Mouse (Mus musculus) ES-E14 (cell line): ENCODE data around the gene Unc5c. TPM values are rescaled to one million over a fixed set of nuclear protein-coding genes. Genes with fewer than 3 reads are reported as not detected.

Source experiments
- DNase-seq: peaks from one replicate; pipeline ENCODE4 v3.0.0-alpha.2; 2013; ENCODE audit warnings: low read depth, low spot score
- H3K27ac ChIP-seq: 2 replicates; pipeline ENCODE4 v1.5.1; 2012; ENCODE audit warnings: low read depth, mild to moderate bottlenecking, low read length, moderate library complexity, mixed read lengths; ENCODE audit not compliant: poor library complexity, insufficient read depth, severe bottlenecking
- H3K36me3 ChIP-seq: 2 replicates; pipeline ENCODE4 v1.6.1; 2012; ENCODE audit warnings: mild to moderate bottlenecking, low read length, moderate library complexity, mixed read lengths; ENCODE audit not compliant: control insufficient read depth, poor library complexity, insufficient read depth, severe bottlenecking
- H3K4me1 ChIP-seq, 2 experiments: fragments of 150-350 bp in 1 of 2; sonication (generic) in 1 of 2; 2 replicates each; pipeline ENCODE4 v1.6.1; 2012; ENCODE audit warnings: low read length in 2 of 2, mild to moderate bottlenecking in 1 of 2, mixed read lengths in 1 of 2; ENCODE audit not compliant: control insufficient read depth in 2 of 2, insufficient read depth in 2 of 2, poor library complexity in 1 of 2
- H3K4me3 ChIP-seq, 2 experiments: fragments of 150-350 bp in 1 of 2; sonication (generic) in 1 of 2; 2 replicates each; pipeline ENCODE4 v1.5.1; 2012; ENCODE audit warnings: low read length in 2 of 2, low read depth in 1 of 2, mild to moderate bottlenecking in 1 of 2, mixed read lengths in 1 of 2; ENCODE audit not compliant: insufficient read depth in 1 of 2, poor library complexity in 1 of 2, severe bottlenecking in 1 of 2
- H3K9ac ChIP-seq: 2 replicates; pipeline ENCODE4 v1.6.1; 2012; ENCODE audit warnings: low read depth, mild to moderate bottlenecking, low read length, mixed read lengths; ENCODE audit not compliant: poor library complexity, insufficient read depth, severe bottlenecking
- H3K9me3 ChIP-seq: fragments of 150-350 bp; sonication (generic); 2 replicates; pipeline ENCODE4 v1.6.1; 2012; ENCODE audit warnings: low read depth, mild to moderate bottlenecking, low read length; ENCODE audit not compliant: control insufficient read depth, insufficient read depth
- CHD2 ChIP-seq: IDR thresholded peaks from 2 replicates; pipeline ENCODE4 v1.6.1; 2014; ENCODE audit warnings: mild to moderate bottlenecking, low read depth, low read length, inconsistent platforms
- HCFC1 ChIP-seq: IDR thresholded peaks from 2 replicates; pipeline ENCODE4 v1.6.1; 2012; ENCODE audit warnings: low read length, inconsistent platforms, borderline replicate concordance; ENCODE audit not compliant: insufficient read depth
- MAFK ChIP-seq: IDR thresholded peaks from 2 replicates; pipeline ENCODE4 v1.6.1; 2014; ENCODE audit warnings: mild to moderate bottlenecking, low read depth, low read length, inconsistent platforms; ENCODE audit not compliant: insufficient read depth
- ZC3H11A ChIP-seq: IDR thresholded peaks from 2 replicates; pipeline ENCODE4 v1.6.1; 2012; ENCODE audit warnings: low read depth, mild to moderate bottlenecking, inconsistent platforms, low read length, borderline replicate concordance
- ZNF384 ChIP-seq: IDR thresholded peaks from 2 replicates; pipeline ENCODE4 v1.6.1; 2012; ENCODE audit warnings: low read depth, low read length, inconsistent platforms
- in situ Hi-C, 2 experiments: fragments of 600-800 bp; cut with MboI; formaldehyde crosslinking; loops; one replicate each; pipeline ENCODE4 v1.15.1; 2025; ENCODE audit warnings: low sequenced_read_pairs in 2 of 2, inconsistent platforms in 1 of 2; ENCODE audit not compliant: unreplicated experiment in 2 of 2
- total RNA-seq: library from RNA; depleted of rRNA; stranded (reverse); fragments of 300-350 nt; gene quantifications from 2 replicates; pipeline ENCODE4 v1.2.3, GENCODE M21; 2012

Gene Unc5c
- total RNA-seq, 1 experiment: 0.67 TPM

- in situ Hi-C loops: no loop called here
- Histone ChIP-seq H3K4me1 (no peaks in the 10 kb centered on the region), H3K36me3 (no peaks in the 10 kb centered on the region), H3K9ac (no peak overlapping the region), H3K4me3 (no peak overlapping the region), H3K27ac (no peak overlapping the region), H3K9me3 (no peaks in the 10 kb centered on the region)
- DNase-seq: no peak
- TF ChIP-seq ZC3H11A: no peak
- no peak for TF ChIP-seq MAFK
- no peak for TF ChIP-seq HCFC1
- no peak for TF ChIP-seq ZNF384
Observed at GRCm38 (mm10) chr3:141476670-141477069, 11.7 kb downstream of the Unc5c start.

GRCm38 (mm10) chr3:141482465-141482864, 17.4 kb downstream of the Unc5c start:
- Histone ChIP-seq H3K4me1 (no peaks in the 10 kb centered on the region), H3K27ac (no peak overlapping the region), H3K9ac (no peak overlapping the region), H3K9me3 (no peaks in the 10 kb centered on the region), H3K4me3 (no peak overlapping the region), H3K36me3 (no peaks in the 10 kb centered on the region)
- DNase-seq: no peak
- in situ Hi-C loops: no loop called here
- TF ChIP-seq ZC3H11A (no peak), ZNF384 (no peak), HCFC1 (no peak), CHD2 (no peak), MAFK (no peak)

GRCm38 (mm10) chr3:141483665-141484431, 18.8 kb downstream of the Unc5c start:
- H3K9me3 ChIP-seq: no peaks in the 10 kb centered on the region
- H3K4me3 ChIP-seq: no peak overlapping the region
- DNase-seq: no peak
- TF ChIP-seq ZNF384 (no peak), MAFK (no peak), ZC3H11A (no peak), CHD2 (no peak)
- no peak overlapping the region for H3K9ac ChIP-seq
- in situ Hi-C loops: no loop called here
- H3K36me3 ChIP-seq: no peaks in the 10 kb centered on the region
- H3K4me1 ChIP-seq: no peaks in the 10 kb centered on the region
- no peak overlapping the region for H3K27ac ChIP-seq

GRCm38 (mm10) chr3:141485218-141485617, 20.2 kb downstream of the Unc5c start:
- TF ChIP-seq HCFC1: no peak
- no peak for TF ChIP-seq ZNF384
- no peak for TF ChIP-seq ZC3H11A
- TF ChIP-seq MAFK: no peak
- no peak for TF ChIP-seq CHD2
- Histone ChIP-seq H3K4me1 (no peaks in the 10 kb centered on the region), H3K9ac (no peak overlapping the region), H3K27ac (no peak overlapping the region), H3K4me3 (no peak overlapping the region), H3K9me3 (no peaks in the 10 kb centered on the region), H3K36me3 (no peaks in the 10 kb centered on the region)
- no peak for DNase-seq
- in situ Hi-C loops: no loop called here

GRCm38 (mm10) chr3:141490647-141491046, 25.6 kb downstream of the Unc5c start:
- TF ChIP-seq HCFC1: no peak
- no peak for TF ChIP-seq MAFK
- TF ChIP-seq ZC3H11A: no peak
- no peak for TF ChIP-seq ZNF384
- Histone ChIP-seq H3K9ac (no peak overlapping the region), H3K4me1 (no peaks in the 10 kb centered on the region), H3K4me3 (no peak overlapping the region), H3K9me3 (no peaks in the 10 kb centered on the region), H3K36me3 (no peaks in the 10 kb centered on the region), H3K27ac (no peak overlapping the region)
- no peak for DNase-seq
- in situ Hi-C loops: no loop called here
